Mouse (Mus musculus): ENCODE data around the gene Grcc10. TPM values are rescaled to one million over a fixed set of nuclear protein-coding genes. Genes with fewer than 3 reads are reported as not detected.

Grcc10 gene
- polyA plus RNA-seq, 1 experiment from 2014 or later = 676 TPM

GRCm38 (mm10) chr6:124704417-124704816 is 36.8 kb downstream of the Grcc10 start:
- Histone ChIP-seq H3K36me3 (peaks cover 46% of the 10 kb centered on the region), H3K4me2 (replicated peaks) (no peak overlapping the region), H3K4me3 (no peak overlapping the region), H3K9me3 (no peaks in the 10 kb centered on the region), H3K27me3 (no peaks in the 10 kb centered on the region), H3K4me1 (peaks cover 4% of the 10 kb centered on the region), H3K9ac (replicated peaks) (no peak overlapping the region), H3K27ac (replicated peaks) (no peak overlapping the region)
- 96% methylated on average over 2 of the region's 2 CpGs for WGBS
- ATAC-seq (replicated peaks) = no peak

GRCm38 (mm10) chr6:124703789-124704188 is 37.4 kb downstream of the Grcc10 start:
- Histone ChIP-seq H3K27ac (replicated peaks) (no peak overlapping the region), H3K4me1 (no peaks in the 10 kb centered on the region), H3K9me3 (no peaks in the 10 kb centered on the region), H3K36me3 (peaks cover 50% of the 10 kb centered on the region), H3K27me3 (no peaks in the 10 kb centered on the region), H3K4me3 (no peak overlapping the region), H3K4me2 (replicated peaks) (no peak overlapping the region), H3K9ac (replicated peaks) (no peak overlapping the region)
- 75% methylated on average over 7 of the region's 7 CpGs for WGBS
- ATAC-seq (replicated peaks) = no peak

GRCm38 (mm10) chr6:124702784-124703103 is 38.4 kb downstream of the Grcc10 start:
- Histone ChIP-seq H3K27me3 (no peaks in the 10 kb centered on the region), H3K4me1 (no peaks in the 10 kb centered on the region), H3K9ac (replicated peaks) (no peak overlapping the region), H3K36me3 (peaks cover 50% of the 10 kb centered on the region), H3K9me3 (no peaks in the 10 kb centered on the region), H3K4me3 (no peak overlapping the region), H3K4me2 (replicated peaks) (no peak overlapping the region), H3K27ac (replicated peaks) (no peak overlapping the region)
- 57% methylated on average over 3 of the region's 3 CpGs for WGBS
- ATAC-seq (replicated peaks) = peak; percentile 64

- Histone ChIP-seq H3K27me3 (no peaks in the 10 kb centered on the region), H3K9me3 (no peaks in the 10 kb centered on the region), H3K36me3 (peaks cover 50% of the 10 kb centered on the region), H3K4me2 (replicated peaks) (no peak overlapping the region), H3K4me3 (no peak overlapping the region), H3K27ac (replicated peaks) (no peak overlapping the region), H3K9ac (replicated peaks) (no peak overlapping the region), H3K4me1 (no peaks in the 10 kb centered on the region)
- ATAC-seq (replicated peaks) = peak; percentile 21
- 93% methylated on average over 17 of the region's 17 CpGs for WGBS
Measured at GRCm38 (mm10) chr6:124702102-124702783, 38.9 kb downstream of the Grcc10 start.

- Histone ChIP-seq H3K4me3 (no peak overlapping the region), H3K27ac (replicated peaks) (no peak overlapping the region), H3K4me1 (no peaks in the 10 kb centered on the region), H3K9ac (replicated peaks) (no peak overlapping the region), H3K36me3 (peaks cover 50% of the 10 kb centered on the region), H3K27me3 (no peaks in the 10 kb centered on the region), H3K9me3 (no peaks in the 10 kb centered on the region), H3K4me2 (replicated peaks) (no peak overlapping the region)
- ATAC-seq (replicated peaks) = peak; percentile 42; the same call in 1 of the 2 replicates
- WGBS = 83% methylated on average over 8 of the region's 8 CpGs
Measured at GRCm38 (mm10) chr6:124701338-124701737, 39.8 kb downstream of the Grcc10 start.

- Histone ChIP-seq H3K4me2 (replicated peaks) (no peak overlapping the region), H3K27me3 (no peaks in the 10 kb centered on the region), H3K4me3 (no peak overlapping the region), H3K36me3 (peaks cover 45% of the 10 kb centered on the region), H3K27ac (replicated peaks) (no peak overlapping the region), H3K9me3 (no peaks in the 10 kb centered on the region), H3K4me1 (no peaks in the 10 kb centered on the region), H3K9ac (replicated peaks) (no peak overlapping the region)
- 89% methylated on average over 11 of the region's 11 CpGs for WGBS
- ATAC-seq (replicated peaks) = 0 out of 2 replicates have a peak, but pooled peaks have one; percentile 15
Measured at GRCm38 (mm10) chr6:124699962-124700610, 41.1 kb downstream of the Grcc10 start.

GRCm38 (mm10) chr6:124699366-124699765 is 41.8 kb downstream of the Grcc10 start:
- H3K36me3 ChIP-seq = peaks cover 38% of the 10 kb centered on the region
- H3K4me1 ChIP-seq = peaks cover 5% of the 10 kb centered on the region
- no peak overlapping the region for H3K27ac ChIP-seq (replicated peaks)
- H3K4me3 ChIP-seq = no peak overlapping the region
- no peak overlapping the region for H3K4me2 ChIP-seq (replicated peaks)
- H3K27me3 ChIP-seq = no peaks in the 10 kb centered on the region
- H3K9me3 ChIP-seq = no peaks in the 10 kb centered on the region
- ATAC-seq (replicated peaks) = no peak
- H3K9ac ChIP-seq (replicated peaks) = no peak overlapping the region
- WGBS = 88% methylated on average over 4 of the region's 4 CpGs

- WGBS = 87% methylated on average over 6 of the region's 6 CpGs
- H3K9me3 ChIP-seq = no peaks in the 10 kb centered on the region
- no peaks in the 10 kb centered on the region for H3K27me3 ChIP-seq
- ATAC-seq (replicated peaks) = no peak
- H3K9ac ChIP-seq (replicated peaks) = no peak overlapping the region
- peaks cover 10% of the 10 kb centered on the region for H3K4me1 ChIP-seq
- H3K4me2 ChIP-seq (replicated peaks) = no peak overlapping the region
- H3K36me3 ChIP-seq = peaks cover 32% of the 10 kb centered on the region
- no peak overlapping the region for H3K4me3 ChIP-seq
- H3K27ac ChIP-seq (replicated peaks) = no peak overlapping the region
Measured at GRCm38 (mm10) chr6:124698751-124699150, 42.4 kb downstream of the Grcc10 start.

GRCm38 (mm10) chr6:124696441-124697150 is 44.6 kb downstream of the Grcc10 start:
- Histone ChIP-seq H3K4me3 (no peak overlapping the region), H3K27me3 (no peaks in the 10 kb centered on the region), H3K9ac (replicated peaks) (no peak overlapping the region), H3K36me3 (peaks cover 11% of the 10 kb centered on the region), H3K9me3 (no peaks in the 10 kb centered on the region), H3K27ac (replicated peaks) (no peak overlapping the region), H3K4me1 (peaks cover 10% of the 10 kb centered on the region), H3K4me2 (replicated peaks) (no peak overlapping the region)
- 93% methylated on average over 7 of the region's 7 CpGs for WGBS
- ATAC-seq (replicated peaks) = no peak

GRCm38 (mm10) chr6:124694166-124694955 is 46.8 kb downstream of the Grcc10 start:
- H3K4me3 ChIP-seq = no peak overlapping the region
- peak; percentile 72 for ATAC-seq (replicated peaks)
- H3K9ac ChIP-seq (replicated peaks) = no peak overlapping the region
- no peak overlapping the region for H3K4me2 ChIP-seq (replicated peaks)
- peaks cover 10% of the 10 kb centered on the region for H3K4me1 ChIP-seq
- no peaks in the 10 kb centered on the region for H3K9me3 ChIP-seq
- no peaks in the 10 kb centered on the region for H3K27me3 ChIP-seq
- 69% methylated on average over 15 of the region's 15 CpGs for WGBS
- peak overlapping the region; percentile 39 for H3K27ac ChIP-seq (replicated peaks)
- peaks cover 3% of the 10 kb centered on the region; the same call in 1 of the 2 replicates for H3K36me3 ChIP-seq

GRCm38 (mm10) chr6:124693243-124693981 is 47.8 kb downstream of the Grcc10 start:
- H3K27ac ChIP-seq (replicated peaks) = peak overlapping the region; percentile 39
- H3K27me3 ChIP-seq = no peaks in the 10 kb centered on the region
- H3K36me3 ChIP-seq = no peaks in the 10 kb centered on the region
- H3K4me1 ChIP-seq = peaks cover 10% of the 10 kb centered on the region
- no peak overlapping the region for H3K4me2 ChIP-seq (replicated peaks)
- no peak overlapping the region for H3K9ac ChIP-seq (replicated peaks)
- 77% methylated on average over 15 of the region's 15 CpGs for WGBS
- H3K4me3 ChIP-seq = no peak overlapping the region
- ATAC-seq (replicated peaks) = no peak
- no peaks in the 10 kb centered on the region for H3K9me3 ChIP-seq
